Mouse (Mus musculus) heart, adult 2 months (tissue): ENCODE results near the gene Rdh7. TPM values are rescaled to one million over a fixed set of nuclear protein-coding genes. Genes with fewer than 3 reads are reported as not detected.

Experiments used
- DNase-seq, 2 experiments: peaks; one replicate each; pipeline ENCODE4 v3.0.0; 2021
- H3K27ac ChIP-seq: fragments of 200-600 bp; 2 replicates; pipeline ENCODE4 v1.8.1; 2022
- H3K27me3 ChIP-seq: fragments of 200-500 bp; 2 replicates; pipeline ENCODE4 v1.6.1; 2012; ENCODE audit warnings: mild to moderate bottlenecking, low read length, inconsistent platforms, mixed read lengths; ENCODE audit not compliant: control insufficient read depth, insufficient read depth
- H3K36me3 ChIP-seq: fragments of 200-500 bp; 2 replicates; pipeline ENCODE4 v1.6.1; 2012; ENCODE audit warnings: low read length, inconsistent platforms; ENCODE audit not compliant: control insufficient read depth, insufficient read depth
- H3K4me1 ChIP-seq: fragments of 200-500 bp; 2 replicates; pipeline ENCODE4 v1.6.1; 2011; ENCODE audit warnings: low read length; ENCODE audit not compliant: control insufficient read depth, insufficient read depth
- H3K4me3 ChIP-seq: fragments of 200-600 bp; 2 replicates; pipeline ENCODE4 v1.8.1; 2022
- H3K79me2 ChIP-seq: fragments of 200-500 bp; replicated peaks from 2 replicates; pipeline ENCODE4 v1.6.1; 2012; ENCODE audit warnings: mild to moderate bottlenecking, inconsistent platforms, low read length, moderate library complexity, mixed read lengths; ENCODE audit not compliant: control insufficient read depth, insufficient read depth
- H3K9ac ChIP-seq: fragments of 200-500 bp; 2 replicates; pipeline ENCODE4 v1.6.1; 2012; ENCODE audit warnings: low read depth, mild to moderate bottlenecking, control low read depth, inconsistent platforms, low read length, mixed read lengths
- CTCF ChIP-seq: fragments of 200-600 bp; IDR thresholded peaks from 2 replicates; pipeline ENCODE4 v1.8.1; 2022; ENCODE audit warnings: antibody characterized with exemption, mild to moderate bottlenecking, moderate library complexity
- EP300 ChIP-seq: fragments of 200-500 bp; IDR thresholded peaks from 2 replicates; pipeline ENCODE4 v1.6.1; 2011; ENCODE audit warnings: low read depth, low read length, control low read depth; ENCODE audit not compliant: insufficient read depth
- POLR2A ChIP-seq: fragments of 200-500 bp; IDR thresholded peaks from 2 replicates; pipeline ENCODE4 v1.6.1; 2011; ENCODE audit warnings: mild to moderate bottlenecking, low read depth, low read length, control low read depth; ENCODE audit not compliant: insufficient read depth
- WGBS: fragments of 180-500 bp; shearing (Covaris S2); methylation state at CpG from one replicate; pipeline ENCODE4 v1.1.7; 2018; 5-methylcytosine and 5-hydroxymethylcytosine counted together
- intact Hi-C: fragments of 180-260 bp; cut with DNase I; formaldehyde crosslinking; loops from one replicate; pipeline ENCODE4 v1.15.1; 2025
- polyA plus RNA-seq: library from polyadenylated mRNA; depleted of rRNA; stranded (reverse); fragments of >200 nt; gene quantifications from 2 replicates; pipeline ENCODE4 v1.2.3, GENCODE M21; 2012
- total RNA-seq, 2 experiments: library from RNA; stranded (reverse); gene quantifications; 2 replicates each; pipeline ENCODE4 v1.2.3; 2021

The Rdh7 gene
- total and polyA plus RNA-seq, 3 experiments = not detected

DNA sequence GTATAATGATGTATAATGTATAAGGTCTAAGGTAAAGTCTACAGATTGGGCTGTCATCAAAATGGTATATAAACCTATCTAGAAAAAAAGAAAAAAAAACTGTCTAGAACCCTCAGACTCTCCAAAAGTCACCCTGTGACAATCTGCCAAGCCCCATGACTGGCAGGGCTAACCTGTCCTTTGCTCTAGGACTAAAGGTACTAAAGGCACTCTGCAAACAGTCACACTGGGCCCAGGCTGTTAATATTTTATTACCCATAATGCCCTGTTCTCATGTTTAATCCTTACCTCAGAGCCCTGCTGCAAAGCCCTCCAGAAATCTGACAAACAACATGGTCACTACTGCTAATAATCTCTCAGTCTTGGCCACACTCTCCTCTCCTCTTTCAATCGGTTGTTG lies 2.1 kb downstream of the Rdh7 start:
- WGBS = 59% methylated on average over 1 of the region's 1 CpGs
- intact Hi-C loops = no loop called here

DNA sequence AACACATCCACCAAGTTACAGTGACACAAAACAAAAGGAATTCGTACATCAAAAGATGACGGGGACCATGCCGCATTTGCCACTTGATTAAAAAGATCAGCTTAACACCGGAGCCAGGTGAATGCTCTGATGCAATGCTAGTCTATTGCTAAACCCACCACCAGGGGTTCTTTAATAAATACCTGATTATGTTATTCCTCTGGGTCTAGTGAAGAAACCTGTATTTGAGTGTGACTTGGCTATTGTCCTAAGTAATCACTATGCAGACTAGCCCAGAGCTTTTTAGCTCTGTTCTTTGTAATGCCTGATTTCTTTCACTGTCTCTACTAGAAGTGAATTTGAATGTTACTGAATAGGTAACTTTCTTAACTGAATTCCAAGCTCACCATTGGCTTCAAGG lies 7.6 kb downstream of the Rdh7 start:
- no peak for DNase-seq
- WGBS = 88% methylated on average over 4 of the region's 4 CpGs
- Histone ChIP-seq H3K9ac (no peak overlapping the region), H3K4me3 (no peak overlapping the region), H3K79me2 (no peaks in the 10 kb centered on the region), H3K27me3 (no peaks in the 10 kb centered on the region), H3K36me3 (no peaks in the 10 kb centered on the region), H3K27ac (no peak overlapping the region), H3K4me1 (no peaks in the 10 kb centered on the region)
- TF ChIP-seq EP300 (no peak), CTCF (no peak), POLR2A (no peak)
- intact Hi-C loops = no loop called here

More for the DNA sequence above, 2.1 kb downstream of the Rdh7 start:
- Histone ChIP-seq H3K36me3 (no peaks in the 10 kb centered on the region), H3K27me3 (no peaks in the 10 kb centered on the region), H3K79me2 (no peaks in the 10 kb centered on the region), H3K4me3 (no peak overlapping the region), H3K27ac (no peak overlapping the region), H3K9ac (no peak overlapping the region), H3K4me1 (no peaks in the 10 kb centered on the region)
- DNase-seq = no peak
- TF ChIP-seq POLR2A = no peak

GRCm38 (mm10) chr10:127879155-127879688 lies 9.4 kb downstream of the Rdh7 start:
- no peak for DNase-seq
- 72% methylated on average over 3 of the region's 3 CpGs for WGBS
- Histone ChIP-seq H3K4me3 (no peak overlapping the region), H3K79me2 (no peaks in the 10 kb centered on the region), H3K36me3 (no peaks in the 10 kb centered on the region), H3K27ac (no peak overlapping the region), H3K27me3 (no peaks in the 10 kb centered on the region), H3K9ac (no peak overlapping the region), H3K4me1 (no peaks in the 10 kb centered on the region)
- intact Hi-C loops = no loop called here
- TF ChIP-seq POLR2A = no peak
- no peak for TF ChIP-seq CTCF
- no peak for TF ChIP-seq EP300

DNA sequence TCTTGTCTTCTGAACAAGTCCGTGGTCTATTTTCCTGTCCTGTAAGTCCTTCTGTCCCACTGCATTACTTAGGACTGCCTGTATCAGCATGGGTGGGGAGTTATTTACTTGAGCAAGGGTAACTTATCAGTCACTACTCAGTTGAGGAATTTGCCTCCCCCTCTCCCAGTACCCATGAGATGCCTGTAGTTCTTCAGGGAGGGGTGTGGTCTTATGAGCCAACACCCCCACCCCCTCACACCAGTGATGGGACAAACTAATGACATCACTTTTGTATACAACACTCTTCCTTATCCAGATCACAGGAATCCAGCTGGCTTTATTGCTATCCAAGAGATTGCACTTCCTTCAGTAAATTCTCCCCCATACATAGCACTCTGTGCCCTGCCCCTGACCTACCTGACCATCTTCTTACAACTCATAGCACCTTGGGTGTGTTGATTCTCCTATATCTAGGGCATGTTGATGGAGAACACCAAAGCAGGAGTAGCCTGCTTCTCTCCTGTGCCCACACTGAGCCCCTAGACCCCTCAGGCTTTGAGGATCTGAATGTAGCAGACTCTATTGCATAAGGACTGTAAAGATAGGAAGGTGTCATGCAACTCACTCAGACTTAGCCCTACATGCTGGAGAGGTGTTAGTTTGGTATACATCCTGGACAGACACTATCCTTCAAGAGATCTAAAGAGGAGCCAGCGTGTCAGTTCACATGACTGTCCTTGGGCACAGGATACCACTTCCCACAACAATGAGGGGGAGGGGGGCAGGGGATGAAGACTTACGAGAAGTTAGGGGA lies 10.2 kb downstream of the Rdh7 start:
- Histone ChIP-seq H3K27me3 (no peaks in the 10 kb centered on the region), H3K36me3 (no peaks in the 10 kb centered on the region), H3K79me2 (no peaks in the 10 kb centered on the region), H3K4me1 (no peaks in the 10 kb centered on the region), H3K4me3 (no peak overlapping the region), H3K9ac (no peak overlapping the region), H3K27ac (no peak overlapping the region)
- WGBS = 61% methylated on average over 3 of the region's 3 CpGs
- intact Hi-C loops = no loop called here
- no peak for TF ChIP-seq EP300
- no peak for DNase-seq

DNA sequence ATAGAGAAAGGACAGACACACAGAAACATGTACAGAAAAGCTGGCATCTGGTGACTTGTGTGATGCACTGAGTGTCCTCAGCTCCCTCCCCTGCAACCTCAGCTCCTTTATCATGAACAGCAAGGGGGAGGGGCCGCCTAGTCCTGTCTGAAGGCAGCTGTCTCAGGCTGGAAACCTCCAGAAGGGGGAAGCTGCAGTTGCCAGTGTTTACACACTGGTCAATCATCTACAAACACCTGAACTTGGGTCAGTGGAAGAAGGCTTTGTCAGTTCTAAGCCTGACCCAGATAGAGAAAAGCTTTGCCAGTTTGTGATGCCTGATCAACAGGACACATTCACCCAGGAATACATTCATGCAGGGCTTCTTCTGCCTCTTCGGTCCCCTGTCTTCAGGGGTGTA lies 10.9 kb downstream of the Rdh7 start:
- intact Hi-C loops = no loop called here
- no peak for DNase-seq
- no peaks in the 10 kb centered on the region for H3K4me1 ChIP-seq
- H3K4me3 ChIP-seq = no peak overlapping the region
- H3K27ac ChIP-seq = no peak overlapping the region
- TF ChIP-seq EP300 (no peak), CTCF (no peak), POLR2A (no peak)
- H3K36me3 ChIP-seq = no peaks in the 10 kb centered on the region
- no peaks in the 10 kb centered on the region for H3K27me3 ChIP-seq
- WGBS = 34% methylated on average over 2 of the region's 2 CpGs
- no peaks in the 10 kb centered on the region for H3K79me2 ChIP-seq
- H3K9ac ChIP-seq = no peak overlapping the region

DNA sequence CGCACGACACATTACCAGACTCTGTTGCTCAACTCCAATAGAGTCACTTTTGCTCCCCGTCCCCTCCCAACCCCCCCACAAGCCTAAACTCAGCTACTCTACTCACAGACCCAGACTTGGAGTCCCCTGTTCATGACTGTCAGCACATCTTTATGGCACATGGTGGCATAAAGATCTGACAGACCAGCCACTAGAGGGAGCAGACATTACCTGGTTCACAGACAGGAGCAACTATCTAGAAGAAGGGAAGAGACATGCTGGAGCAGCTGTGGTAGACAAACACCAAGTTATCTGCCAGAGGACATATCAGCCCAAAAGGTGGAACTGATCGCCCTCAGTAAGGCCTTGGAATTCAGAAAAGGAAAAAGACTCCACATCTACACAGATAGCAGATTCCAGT lies 16.1 kb downstream of the Rdh7 start:
- no peaks in the 10 kb centered on the region for H3K4me1 ChIP-seq
- intact Hi-C loops = no loop called here

More for the DNA sequence above, 16.1 kb downstream of the Rdh7 start:
- Histone ChIP-seq H3K27me3 (no peaks in the 10 kb centered on the region), H3K4me3 (no peak overlapping the region), H3K9ac (no peak overlapping the region), H3K27ac (no peak overlapping the region), H3K36me3 (no peaks in the 10 kb centered on the region), H3K79me2 (no peaks in the 10 kb centered on the region)
- peak; percentile 47 for TF ChIP-seq CTCF
- TF ChIP-seq POLR2A = no peak
- 69% methylated on average over 4 of the region's 4 CpGs for WGBS
- no peak for DNase-seq
